Mouse (Mus musculus): Measurements from ENCODE around the gene Atp6ap2. TPM values are rescaled to one million over a fixed set of nuclear protein-coding genes. Genes with fewer than 3 reads are reported as not detected.
"Not testable (repeated sequence)": the region's sequence is repeated elsewhere in the genome, so short reads cannot be mapped to it uniquely, and the experiment has no call there.

Atp6ap2 gene
- polyA plus RNA-seq, 1 experiment from 2014 or later: 50.5 TPM

DNA sequence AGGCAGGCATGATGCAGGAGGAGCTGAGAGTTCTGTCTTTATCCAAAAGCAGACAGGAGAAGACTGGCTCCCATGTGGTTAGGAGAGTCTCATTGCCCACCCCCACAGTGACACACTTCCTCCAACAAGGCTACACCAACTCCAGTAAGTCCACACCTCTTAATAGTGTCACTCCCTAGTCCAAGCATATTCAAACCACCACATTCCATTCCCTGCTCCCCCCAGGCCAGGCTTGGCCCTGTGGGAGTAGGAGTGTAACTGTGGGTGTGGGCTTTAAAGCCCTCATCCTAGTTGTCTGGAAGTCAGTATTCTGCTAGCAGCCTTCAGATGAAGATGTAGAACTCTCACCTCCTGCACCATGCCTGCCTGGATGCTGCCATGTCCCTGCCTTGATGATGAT, 22.9 kb downstream of the Atp6ap2 start:
- not testable (repeated sequence) for H3K4me2 ChIP-seq; H3K4me3 ChIP-seq; H3K4me1 ChIP-seq (replicated peaks); H3K9ac ChIP-seq; H3K9me3 ChIP-seq (replicated peaks); H3K36me3 ChIP-seq; H3K27ac ChIP-seq; H3K27me3 ChIP-seq; ATAC-seq (replicated peaks; ENCODE audit: insufficient number of reproducible peaks, insufficient read depth, low FRiP score, low read depth)

DNA sequence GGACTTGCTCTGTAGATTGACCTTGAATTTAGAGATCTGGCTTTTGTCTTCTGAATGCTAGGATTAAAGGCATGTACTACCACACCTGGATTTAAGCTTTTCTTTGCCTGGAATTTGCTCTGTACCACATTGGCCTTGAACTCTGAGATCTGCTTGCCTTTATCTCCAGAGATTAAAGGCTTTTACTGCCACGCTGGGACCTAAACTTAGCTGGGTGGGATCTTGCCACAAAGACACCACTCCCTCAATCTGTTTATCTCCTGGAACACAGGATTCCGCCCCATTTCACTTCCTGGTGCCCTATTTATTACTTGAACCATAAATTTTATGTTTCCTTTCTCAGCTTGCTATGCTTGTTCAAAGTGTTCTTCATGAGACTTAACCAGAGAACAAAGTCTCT, 23.6 kb downstream of the Atp6ap2 start:
- Histone ChIP-seq H3K4me1 (replicated peaks) (no peaks in the 10 kb centered on the region), H3K36me3 (no peaks in the 10 kb centered on the region), H3K27me3 (no peaks in the 10 kb centered on the region), H3K9me3 (replicated peaks) (no peaks in the 10 kb centered on the region), H3K4me3 (no peak overlapping the region), H3K27ac (no peak overlapping the region), H3K9ac (no peak overlapping the region), H3K4me2 (no peak overlapping the region)
- no peak for ATAC-seq (replicated peaks; ENCODE audit: insufficient number of reproducible peaks, insufficient read depth, low FRiP score, low read depth)
- 47% methylated on average over 2 of the region's 2 CpGs for WGBS

DNA sequence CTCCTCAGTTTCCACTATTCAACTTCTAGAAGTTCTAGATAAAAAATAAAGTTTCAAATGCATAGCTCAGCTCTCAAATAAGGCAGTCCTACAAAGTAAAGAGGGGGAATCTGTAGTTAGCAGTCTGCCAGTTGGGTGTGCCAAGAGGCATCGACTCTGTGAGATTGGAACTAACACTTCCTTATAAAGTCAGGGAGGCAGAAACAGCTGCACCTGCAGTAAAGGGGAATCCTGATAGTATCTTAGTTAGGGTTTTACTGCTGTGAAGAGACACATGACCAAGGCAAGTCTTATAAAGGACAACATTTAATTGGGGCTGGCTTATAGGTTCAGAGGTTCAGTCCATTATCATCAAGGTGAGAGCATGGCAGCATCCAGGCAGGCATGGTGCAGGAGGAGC, 24.8 kb downstream of the Atp6ap2 start:
- H3K9ac ChIP-seq; H3K9me3 ChIP-seq (replicated peaks); H3K27ac ChIP-seq; H3K4me3 ChIP-seq; H3K4me2 ChIP-seq; ATAC-seq (replicated peaks; ENCODE audit: insufficient number of reproducible peaks, insufficient read depth, low FRiP score, low read depth); H3K4me1 ChIP-seq (replicated peaks); H3K36me3 ChIP-seq; H3K27me3 ChIP-seq: not testable (repeated sequence)
- WGBS: 74% methylated on average over 1 of the region's 1 CpGs

DNA sequence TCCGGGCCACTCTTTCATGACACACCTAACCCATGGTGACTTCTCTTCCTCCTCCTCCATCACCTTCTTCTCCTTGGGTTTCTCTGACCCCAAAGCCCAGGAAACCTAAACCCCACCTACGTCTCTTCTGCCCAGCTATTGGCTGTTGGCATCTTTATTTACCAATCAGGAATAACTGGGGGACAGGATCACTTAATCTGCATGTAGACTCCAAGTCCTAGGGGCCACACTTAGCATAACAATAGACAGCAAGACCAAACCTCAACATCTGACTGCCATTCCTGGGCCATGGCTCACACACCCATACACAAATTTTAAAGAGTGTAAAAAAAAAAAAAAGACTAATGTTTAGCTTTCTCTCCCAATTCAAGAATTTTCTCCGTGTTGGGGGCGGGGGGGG, 37.5 kb downstream of the Atp6ap2 start:
- 62% methylated on average over 4 of the region's 4 CpGs for WGBS
- Histone ChIP-seq H3K4me2 (no peak overlapping the region), H3K4me1 (replicated peaks) (no peaks in the 10 kb centered on the region), H3K27ac (no peak overlapping the region), H3K9ac (no peak overlapping the region), H3K36me3 (no peaks in the 10 kb centered on the region), H3K9me3 (replicated peaks) (no peaks in the 10 kb centered on the region), H3K27me3 (no peaks in the 10 kb centered on the region), H3K4me3 (no peak overlapping the region)
- no peak for ATAC-seq (replicated peaks; ENCODE audit: insufficient number of reproducible peaks, insufficient read depth, low FRiP score, low read depth)

DNA sequence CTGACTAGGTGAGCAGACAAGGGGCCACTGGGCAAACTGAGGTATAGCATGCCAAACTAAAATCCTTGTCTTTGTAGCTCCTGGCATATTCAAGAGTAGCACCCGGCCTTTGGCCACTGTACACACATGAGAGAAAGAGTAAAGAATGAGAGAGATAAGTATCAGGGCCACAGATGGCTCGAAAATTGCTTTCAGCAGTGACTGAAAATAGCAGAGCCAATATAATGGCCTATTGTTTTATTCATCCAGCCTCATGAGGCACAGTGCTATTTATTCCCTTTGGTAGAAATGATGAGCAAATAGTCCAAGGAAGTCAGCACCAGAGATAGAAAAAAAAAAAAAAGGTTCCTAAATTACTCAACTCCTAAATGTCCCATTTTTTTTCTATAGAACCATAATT, 57.4 kb downstream of the Atp6ap2 start:
- WGBS: 48% methylated on average over 2 of the region's 2 CpGs
- no peak overlapping the region for H3K27ac ChIP-seq
- ATAC-seq (replicated peaks; ENCODE audit: insufficient number of reproducible peaks, insufficient read depth, low FRiP score, low read depth): no peak
- H3K9ac ChIP-seq: no peak overlapping the region
- no peaks in the 10 kb centered on the region; the same call in 1 of the 2 replicates for H3K36me3 ChIP-seq
- no peaks in the 10 kb centered on the region for H3K27me3 ChIP-seq
- no peaks in the 10 kb centered on the region for H3K9me3 ChIP-seq (replicated peaks)
- peaks cover 4% of the 10 kb centered on the region; the same call in 1 of the 2 replicates for H3K4me1 ChIP-seq (replicated peaks)
- no peak overlapping the region for H3K4me2 ChIP-seq
- no peak overlapping the region for H3K4me3 ChIP-seq

GRCm38 (mm10) chrX:12645531-12646304, 58.1 kb downstream of the Atp6ap2 start:
- no peaks in the 10 kb centered on the region; the same call in 1 of the 2 replicates for H3K36me3 ChIP-seq
- 46% methylated on average over 12 of the region's 12 CpGs for WGBS
- H3K27me3 ChIP-seq: no peaks in the 10 kb centered on the region
- ATAC-seq (replicated peaks; ENCODE audit: insufficient number of reproducible peaks, insufficient read depth, low FRiP score, low read depth): no peak
- no peak overlapping the region for H3K4me2 ChIP-seq
- no peak overlapping the region for H3K9ac ChIP-seq
- peaks cover 4% of the 10 kb centered on the region; the same call in 1 of the 2 replicates for H3K4me1 ChIP-seq (replicated peaks)
- H3K9me3 ChIP-seq (replicated peaks): no peaks in the 10 kb centered on the region
- H3K4me3 ChIP-seq: no peak overlapping the region
- H3K27ac ChIP-seq: 0 out of 2 replicates have a peak overlapping the region, but pooled peaks have one; percentile 16

DNA sequence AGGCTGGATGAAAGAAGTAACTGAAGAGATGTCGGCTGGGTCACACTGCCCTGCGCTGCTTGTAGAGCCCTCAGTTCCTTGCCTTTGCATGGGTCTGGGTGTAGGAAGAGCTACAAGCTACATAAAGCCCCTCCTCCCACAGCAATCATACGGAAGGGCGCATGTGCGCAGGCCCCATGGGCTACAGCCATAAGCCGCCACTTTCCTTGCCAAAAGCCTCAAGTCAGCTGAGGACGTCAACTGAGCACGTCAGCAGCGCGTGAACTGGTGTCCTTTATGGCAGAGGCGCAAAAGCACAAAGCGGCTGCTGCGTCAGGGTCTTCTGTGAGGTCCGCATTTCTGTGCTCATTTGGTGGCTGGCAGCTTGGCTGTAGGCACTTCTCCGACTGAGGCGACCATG, 64.3 kb downstream of the Atp6ap2 start:
- H3K9me3 ChIP-seq (replicated peaks): no peaks in the 10 kb centered on the region
- H3K4me3 ChIP-seq: no peak overlapping the region
- WGBS: 87% methylated on average over 16 of the region's 16 CpGs
- peaks cover 5% of the 10 kb centered on the region for H3K36me3 ChIP-seq
- ATAC-seq (replicated peaks; ENCODE audit: insufficient number of reproducible peaks, insufficient read depth, low FRiP score, low read depth): no peak
- H3K4me1 ChIP-seq (replicated peaks): no peaks in the 10 kb centered on the region
- no peaks in the 10 kb centered on the region for H3K27me3 ChIP-seq
- no peak overlapping the region for H3K27ac ChIP-seq
- no peak overlapping the region for H3K9ac ChIP-seq
- no peak overlapping the region for H3K4me2 ChIP-seq

DNA sequence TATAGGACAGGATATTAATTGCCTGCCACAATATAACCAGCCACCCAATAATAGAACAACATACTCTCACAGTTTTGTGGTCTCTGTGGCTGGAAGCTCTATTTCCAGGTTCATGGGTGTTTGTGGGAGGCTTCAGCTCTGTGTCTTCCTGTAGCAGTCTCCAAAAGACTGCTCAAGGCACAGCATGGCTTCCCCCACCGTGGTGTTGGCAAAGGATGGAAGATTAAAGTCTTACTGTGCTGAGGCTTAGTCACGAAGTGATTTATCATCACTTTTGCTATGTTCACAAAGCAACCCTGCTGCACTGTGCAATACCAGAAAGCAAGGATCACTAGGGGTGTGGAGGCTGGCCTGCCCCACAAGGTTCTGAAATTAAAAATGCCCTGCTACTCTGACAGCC, 66.3 kb downstream of the Atp6ap2 start:
- Histone ChIP-seq H3K4me1 (replicated peaks) (no peaks in the 10 kb centered on the region), H3K9ac (no peak overlapping the region)
- 64% methylated on average over 2 of the region's 2 CpGs for WGBS

More for the DNA sequence above, 66.3 kb downstream of the Atp6ap2 start:
- peaks cover 12% of the 10 kb centered on the region for H3K36me3 ChIP-seq
- no peaks in the 10 kb centered on the region for H3K9me3 ChIP-seq (replicated peaks)
- no peaks in the 10 kb centered on the region for H3K27me3 ChIP-seq
- no peak overlapping the region for H3K4me3 ChIP-seq
- no peak overlapping the region for H3K27ac ChIP-seq
- H3K4me2 ChIP-seq: no peak overlapping the region
- no peak for ATAC-seq (replicated peaks; ENCODE audit: insufficient number of reproducible peaks, insufficient read depth, low FRiP score, low read depth)

Other genes starting within 250 kb of the Atp6ap2 start
- gene 1810030O07Rik, start 85.9 kb downstream of the Atp6ap2 start, polyA plus RNA-seq (2015; fragmentation: Nextera tagmentation; extraction: Ambion mirVana): 23.4 and 25.0 TPM in 2 replicates
- 14.2 and 16.6 TPM in 2 replicates for gene Med14, start 174.3 kb downstream of the Atp6ap2 start, polyA plus RNA-seq (2015; fragmentation: Nextera tagmentation; extraction: Ambion mirVana)

Data from heart, embryonic 15.5 days (tissue).